Mouse (Mus musculus) kidney, embryonic 16.5 days (tissue): ENCODE results near the gene Cel. TPM values are rescaled to one million over a fixed set of nuclear protein-coding genes. Genes with fewer than 3 reads are reported as not detected.
"Not testable (repeated sequence)": the region's sequence is repeated elsewhere in the genome, so short reads cannot be mapped to it uniquely, and the experiment has no call there.

Experiments
- ATAC-seq: fragments of 200-750 bp; cut with Nextera tagmentation; 2 replicates; pipeline ENCODE4 v1.8.0; 2017; ENCODE audit warnings: moderate TSS enrichment; ENCODE audit not compliant: low FRiP score, low TSS enrichment
- H3K27ac ChIP-seq: fragments of 300-500 bp; sonication (generic); 2 replicates; pipeline ENCODE4 v1.5.1; 2014; ENCODE audit warnings: low read length
- H3K27me3 ChIP-seq: fragments of 300-500 bp; sonication (generic); 2 replicates; pipeline ENCODE4 v1.6.1; 2014; ENCODE audit warnings: low read length, control low read depth, mixed read lengths; ENCODE audit not compliant: insufficient read depth
- H3K36me3 ChIP-seq: fragments of 300-500 bp; sonication (generic); 2 replicates; pipeline ENCODE4 v1.6.1; 2014; ENCODE audit warnings: low read length, control low read depth, mixed read lengths; ENCODE audit not compliant: insufficient read depth
- H3K4me1 ChIP-seq: fragments of 300-500 bp; sonication (generic); 2 replicates; pipeline ENCODE4 v1.6.1; 2014; ENCODE audit warnings: low read length, control low read depth, mixed read lengths; ENCODE audit not compliant: insufficient read depth
- H3K4me2 ChIP-seq: fragments of 300-500 bp; sonication (generic); replicated peaks from 2 replicates; pipeline ENCODE4 v1.6.1; 2014; ENCODE audit warnings: low read depth, low read length
- H3K4me3 ChIP-seq: fragments of 300-500 bp; sonication (generic); 2 replicates; pipeline ENCODE4 v1.5.1; 2014; ENCODE audit warnings: mild to moderate bottlenecking, low read length
- H3K9ac ChIP-seq: fragments of 300-500 bp; sonication (generic); replicated peaks from 2 replicates; pipeline ENCODE4 v1.6.1; 2014; ENCODE audit warnings: low read length
- H3K9me3 ChIP-seq: fragments of 300-500 bp; sonication (generic); 2 replicates; pipeline ENCODE4 v1.6.1; 2016; ENCODE audit warnings: low read length, control low read depth
- WGBS: fragments of 180-500 bp; shearing (Covaris S2); extraction: QIAGEN DNeasy Blood & Tissue Kit; methylation state at CpG from one replicate; pipeline ENCODE4 v1.1.7; 2014; 5-methylcytosine and 5-hydroxymethylcytosine counted together
- microRNA-seq: library from miRNA; unstranded; fragments of <30 nt; microRNA quantifications from one replicate; pipeline ENCODE4, GENCODE M21; 2016
- polyA plus RNA-seq: library from polyadenylated mRNA; unstranded; fragments of >200 nt; fragmentation: Nextera tagmentation; extraction: Ambion mirVana; gene quantifications from 2 replicates; pipeline ENCODE4 v1.2.1, GENCODE M21; 2015

The Cel gene
- polyA plus RNA-seq, 1 experiment from 2014 or later = not detected

- no peaks in the 10 kb centered on the region for H3K27me3 ChIP-seq
- WGBS = under 1% methylated on average over 54 of the region's 71 CpGs
- ATAC-seq = peak; percentile 81
- H3K9ac ChIP-seq = peak within 1 kb of the TSS; percentile 94
- peak within 1 kb of the TSS; percentile 71 for H3K4me3 ChIP-seq
- peak within 1 kb of the TSS; percentile 72 for H3K27ac ChIP-seq
- peak within 1 kb of the TSS; percentile 96 for H3K4me2 ChIP-seq
- no peaks in the 10 kb centered on the region for H3K36me3 ChIP-seq
- peaks cover 19% of the 10 kb centered on the region for H3K4me1 ChIP-seq
- no peaks in the 10 kb centered on the region for H3K9me3 ChIP-seq
Observed at GRCm38 (mm10) chr2:28512798-28513401, 50.3 kb downstream of the Cel start, which contains the start of gene Ralgds. Gene Ralgds (plus strand): TSS chr2:28513125.

GRCm38 (mm10) chr2:28511600-28511999 is 51.6 kb downstream of the Cel start:
- not testable (repeated sequence) for H3K4me2 ChIP-seq, H3K9me3 ChIP-seq, H3K27ac ChIP-seq, H3K36me3 ChIP-seq, H3K27me3 ChIP-seq, ATAC-seq, H3K9ac ChIP-seq, H3K4me3 ChIP-seq
- WGBS = 52% methylated on average over 5 of the region's 5 CpGs
- peaks cover 17% of the 10 kb centered on the region for H3K4me1 ChIP-seq

- H3K4me1 ChIP-seq = no peaks in the 10 kb centered on the region
- no peak overlapping the region for H3K4me3 ChIP-seq
- WGBS = 83% methylated on average over 6 of the region's 6 CpGs
- H3K36me3 ChIP-seq = no peaks in the 10 kb centered on the region
- H3K9me3 ChIP-seq = no peaks in the 10 kb centered on the region
- no peak for ATAC-seq
- H3K27me3 ChIP-seq = no peaks in the 10 kb centered on the region
- no peak overlapping the region for H3K9ac ChIP-seq
- no peak overlapping the region for H3K4me2 ChIP-seq
- H3K27ac ChIP-seq = no peak overlapping the region
Observed at GRCm38 (mm10) chr2:28506291-28506690, 56.9 kb downstream of the Cel start.

- no peak within 1 kb of the TSS for H3K4me3 ChIP-seq
- H3K27ac ChIP-seq = no peak within 1 kb of the TSS
- no peak for ATAC-seq
- no peak within 1 kb of the TSS for H3K4me2 ChIP-seq
- 78% methylated on average over 3 of the region's 3 CpGs for WGBS
- H3K9ac ChIP-seq = no peak within 1 kb of the TSS
- H3K27me3 ChIP-seq = no peaks in the 10 kb centered on the region
- no peaks in the 10 kb centered on the region for H3K9me3 ChIP-seq
- no peaks in the 10 kb centered on the region for H3K4me1 ChIP-seq
- H3K36me3 ChIP-seq = no peaks in the 10 kb centered on the region
Observed at GRCm38 (mm10) chr2:28505795-28506194, 57.4 kb downstream of the Cel start, which contains the start of gene Gm10134. Gene Gm10134 (plus strand): TSS chr2:28506095.

Small RNAs within 50 kb of the gene (microRNA-seq; reads per million reads assigned to microRNA genes)
- gene Gm22824 = not detected

Other genes with a start within 250 kb of the Cel start
- gene Ppp1r26, start 116.6 kb downstream of the Cel start, polyA plus RNA-seq = 5.2 and 7.1 TPM in 2 replicates
- gene 1700007K13Rik, start 97.1 kb downstream of the Cel start, polyA plus RNA-seq = 0.22 and 0.94 TPM in 2 replicates
- 70.8 and 74.2 TPM in 2 replicates for gene Mrps2, start 95.3 kb downstream of the Cel start, polyA plus RNA-seq
- 5.5 and 6.3 TPM in 2 replicates for gene Gbgt1, start 66.5 kb downstream of the Cel start, polyA plus RNA-seq
- 8.3 and 9.8 TPM in 2 replicates for gene Gm10134, start 57.3 kb downstream of the Cel start, polyA plus RNA-seq
- gene Ralgds, start 50.3 kb downstream of the Cel start, polyA plus RNA-seq = 24.7 and 28.7 TPM in 2 replicates
- 48.5 and 49.7 TPM in 2 replicates for gene Gtf3c5, start 20.3 kb upstream of the Cel start, polyA plus RNA-seq
- 0.33 and 0.42 TPM in 2 replicates for gene Gfi1b, start 58.6 kb upstream of the Cel start, polyA plus RNA-seq
- gene Tsc1, start 77.8 kb upstream of the Cel start, polyA plus RNA-seq = 23.1 and 23.3 TPM in 2 replicates
- 2.3 and 2.7 TPM in 2 replicates for gene Spaca9, start 136.3 kb upstream of the Cel start, polyA plus RNA-seq
- 0.94 and 1.2 TPM in 2 replicates for gene Ak8, start 136.8 kb upstream of the Cel start, polyA plus RNA-seq